Mouse (Mus musculus) hindbrain, embryonic 10.5 days (tissue): ENCODE measurements around the gene Rgs17. TPM values are rescaled to one million over a fixed set of nuclear protein-coding genes. Genes with fewer than 3 reads are reported as not detected.

Experiments used
- DNase-seq: peaks from one replicate; pipeline ENCODE4 v3.0.0-alpha.2; 2017; ENCODE audit warnings: low spot score
- H3K27ac ChIP-seq: fragments of 300-500 bp; sonication (generic); 2 replicates; pipeline ENCODE4 v1.5.1; 2016; ENCODE audit warnings: mild to moderate bottlenecking, moderate library complexity
- H3K27me3 ChIP-seq: fragments of 300-500 bp; sonication (generic); 2 replicates; pipeline ENCODE4 v1.6.1; 2016; ENCODE audit warnings: mild to moderate bottlenecking; ENCODE audit not compliant: poor library complexity, insufficient read depth, severe bottlenecking
- H3K36me3 ChIP-seq: fragments of 300-500 bp; sonication (generic); 2 replicates; pipeline ENCODE4 v1.6.1; 2016; ENCODE audit warnings: mild to moderate bottlenecking, moderate library complexity
- H3K4me1 ChIP-seq: fragments of 300-500 bp; sonication (generic); replicated peaks from 2 replicates; pipeline ENCODE4 v1.6.1; 2016; ENCODE audit warnings: mild to moderate bottlenecking
- H3K4me3 ChIP-seq: fragments of 300-500 bp; sonication (generic); 2 replicates; pipeline ENCODE4 v1.5.1; 2016; ENCODE audit warnings: mild to moderate bottlenecking, moderate library complexity
- H3K9me3 ChIP-seq: fragments of 300-500 bp; sonication (generic); 2 replicates; pipeline ENCODE4 v1.6.1; 2016; ENCODE audit warnings: mild to moderate bottlenecking, moderate library complexity
- WGBS: fragments of 180-500 bp; shearing (Covaris S2); methylation state at CpG from one replicate; pipeline ENCODE4 v1.1.7; 2016; 5-methylcytosine and 5-hydroxymethylcytosine counted together
- polyA plus RNA-seq: library from polyadenylated mRNA; unstranded; fragments of >200 nt; fragmentation: Nextera tagmentation; extraction: Ambion mirVana; gene quantifications from 2 replicates; pipeline ENCODE4 v1.2.1, GENCODE M21; 2016

Rgs17 gene
- polyA plus RNA-seq, 1 experiment from 2014 or later, result 1.3 TPM

- Histone ChIP-seq H3K36me3 (no peaks in the 10 kb centered on the region), H3K4me3 (no peak overlapping the region), H3K27me3 (no peaks in the 10 kb centered on the region), H3K9me3 (no peaks in the 10 kb centered on the region), H3K27ac (no peak overlapping the region), H3K4me1 (no peaks in the 10 kb centered on the region)
- DNase-seq, result peak; percentile 28
- 20% methylated on average over 12 of the region's 12 CpGs for WGBS
Measured at GRCm38 (mm10) chr10:5790657-5791056, 131.5 kb downstream of the Rgs17 start.

GRCm38 (mm10) chr10:5786923-5787322, 135.3 kb downstream of the Rgs17 start:
- Histone ChIP-seq H3K36me3 (no peaks in the 10 kb centered on the region), H3K9me3 (no peaks in the 10 kb centered on the region), H3K27me3 (no peaks in the 10 kb centered on the region), H3K27ac (no peak overlapping the region), H3K4me3 (no peak overlapping the region), H3K4me1 (no peaks in the 10 kb centered on the region)
- 24% methylated on average over 4 of the region's 4 CpGs for WGBS
- no peak for DNase-seq

Other genes with a start within 250 kb of the Rgs17 start
- gene Fbxo5, start 116.8 kb downstream of the Rgs17 start, polyA plus RNA-seq, result 84.4 and 109 TPM in 2 replicates
- 10.5 and 14.2 TPM in 2 replicates for gene Mtrf1l, start 98.5 kb downstream of the Rgs17 start, polyA plus RNA-seq